Mouse (Mus musculus): ENCODE results near the gene Ehhadh. TPM values are rescaled to one million over a fixed set of nuclear protein-coding genes. Genes with fewer than 3 reads are reported as not detected.
A peak's percentile ranks its signal among the peaks of the same experiment; 100 is the strongest.

Ehhadh gene
- total and polyA plus RNA-seq, 2 experiments from 2014 or later: 4.3 to 6.5 TPM

DNA sequence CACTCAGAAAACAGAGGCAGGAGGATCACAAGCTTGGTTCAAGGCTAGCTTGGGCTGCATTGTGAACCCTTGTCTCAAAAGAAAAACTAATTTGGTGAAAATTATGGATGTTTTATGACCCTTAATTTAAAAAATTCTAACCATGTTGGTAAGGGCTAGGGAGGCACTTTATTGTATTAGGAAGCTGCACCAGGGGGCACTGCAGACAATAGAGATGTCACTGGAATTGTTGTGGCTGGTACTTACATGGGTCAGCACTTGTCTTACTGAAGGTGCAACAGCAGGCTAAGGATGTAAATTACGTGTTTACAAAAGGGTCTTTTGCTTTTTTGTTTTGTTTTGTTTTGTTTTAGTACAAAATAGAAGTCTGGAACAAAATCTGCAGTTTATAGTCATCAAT is 45.9 kb upstream of the Ehhadh start:
- Histone ChIP-seq H3K4me1 (ENCODE audit: control insufficient read depth, insufficient read depth) (no peaks in the 10 kb centered on the region), H3K4me3 (ENCODE audit: low read depth, low read length) (no peak overlapping the region), H3K27ac (ENCODE audit: low read depth) (no peak overlapping the region), H3K4me2 (ENCODE audit: low read depth, low read length) (no peak overlapping the region), H3K27me3 (ENCODE audit: control insufficient read depth, insufficient read depth, low read length) (no peaks in the 10 kb centered on the region), H3K9ac (replicated peaks; ENCODE audit: low read depth, low read length) (no peak overlapping the region), H3K9me3 (replicated peaks; ENCODE audit: control insufficient read depth, low read length) (no peaks in the 10 kb centered on the region), H3K36me3 (replicated peaks; ENCODE audit: control insufficient read depth, insufficient read depth, low read length) (no peaks in the 10 kb centered on the region)
- TF ChIP-seq CTCF (IDR thresholded peaks at IDR 0.05; ENCODE audit: low read depth): no peak
- TF ChIP-seq EP300 (IDR thresholded peaks at IDR 0.05; ENCODE audit: low read depth): no peak
- WGBS: 57% methylated on average over 1 of the region's 1 CpGs
- ATAC-seq (ENCODE audit: insufficient read depth, low read depth): no peak
- no peak for DNase-seq (ENCODE audit: low spot score)

DNA sequence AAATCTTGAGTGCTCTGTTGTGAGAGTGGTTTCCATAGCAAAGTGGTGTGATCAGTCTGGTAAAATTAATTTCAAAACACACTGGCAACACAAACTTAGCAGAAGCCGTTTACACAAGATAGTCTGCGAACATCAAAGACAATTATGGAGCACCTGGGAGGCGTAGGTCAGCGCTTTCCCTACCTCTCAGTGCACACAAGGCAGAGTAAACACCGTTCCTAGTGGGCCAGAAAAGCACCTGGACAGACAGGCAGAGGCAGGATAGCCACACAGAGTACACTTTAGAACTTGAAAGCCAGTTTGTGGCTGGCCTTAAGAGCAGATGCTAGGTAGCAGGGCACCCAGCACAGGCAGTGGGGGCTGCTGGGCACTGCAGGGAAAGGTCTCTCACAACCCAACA is 44.2 kb upstream of the Ehhadh start:
- 79% methylated on average over 5 of the region's 5 CpGs for WGBS

DNA sequence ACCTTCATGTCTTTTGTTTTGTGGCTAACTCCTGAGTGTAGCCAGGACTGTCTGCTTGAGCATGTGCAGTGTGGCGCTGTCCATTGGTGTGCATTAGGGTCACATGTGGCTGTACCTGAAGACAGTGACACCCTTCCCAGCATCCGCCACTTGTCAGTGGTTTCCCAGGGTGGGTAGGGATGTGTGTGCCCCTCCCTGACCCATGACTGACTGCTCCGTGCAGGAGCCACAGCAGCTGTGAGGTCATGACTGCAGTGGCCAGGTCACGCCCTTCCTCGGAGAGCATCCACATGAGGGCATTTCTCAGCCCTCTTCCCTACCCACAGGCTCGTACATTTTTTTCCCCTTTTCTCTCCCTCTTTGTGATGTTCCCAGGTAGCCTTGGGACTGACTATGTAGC is 43.2 kb upstream of the Ehhadh start:
- H3K27me3 ChIP-seq (ENCODE audit: control insufficient read depth, insufficient read depth, low read length): no peaks in the 10 kb centered on the region
- TF ChIP-seq CTCF (IDR thresholded peaks at IDR 0.05; ENCODE audit: low read depth): no peak
- no peak for TF ChIP-seq EP300 (IDR thresholded peaks at IDR 0.05; ENCODE audit: low read depth)
- DNase-seq (ENCODE audit: low spot score): no peak
- ATAC-seq (ENCODE audit: insufficient read depth, low read depth): no peak
- H3K4me2 ChIP-seq (ENCODE audit: low read depth, low read length): no peak overlapping the region
- no peak overlapping the region for H3K27ac ChIP-seq (ENCODE audit: low read depth)
- WGBS: 69% methylated on average over 6 of the region's 6 CpGs
- no peak overlapping the region for H3K4me3 ChIP-seq (ENCODE audit: low read depth, low read length)
- H3K4me1 ChIP-seq (ENCODE audit: control insufficient read depth, insufficient read depth): no peaks in the 10 kb centered on the region
- H3K36me3 ChIP-seq (replicated peaks; ENCODE audit: control insufficient read depth, insufficient read depth, low read length): no peaks in the 10 kb centered on the region
- H3K9ac ChIP-seq (replicated peaks; ENCODE audit: low read depth, low read length): no peak overlapping the region
- H3K9me3 ChIP-seq (replicated peaks; ENCODE audit: control insufficient read depth, low read length): no peaks in the 10 kb centered on the region

More for the DNA sequence above, 44.2 kb upstream of the Ehhadh start:
- Histone ChIP-seq H3K27me3 (ENCODE audit: control insufficient read depth, insufficient read depth, low read length) (no peaks in the 10 kb centered on the region), H3K27ac (ENCODE audit: low read depth) (no peak overlapping the region), H3K4me3 (ENCODE audit: low read depth, low read length) (no peak overlapping the region), H3K4me1 (ENCODE audit: control insufficient read depth, insufficient read depth) (no peaks in the 10 kb centered on the region), H3K36me3 (replicated peaks; ENCODE audit: control insufficient read depth, insufficient read depth, low read length) (no peaks in the 10 kb centered on the region), H3K9me3 (replicated peaks; ENCODE audit: control insufficient read depth, low read length) (no peaks in the 10 kb centered on the region), H3K9ac (replicated peaks; ENCODE audit: low read depth, low read length) (no peak overlapping the region), H3K4me2 (ENCODE audit: low read depth, low read length) (no peak overlapping the region)
- TF ChIP-seq EP300 (IDR thresholded peaks at IDR 0.05; ENCODE audit: low read depth): no peak
- no peak for TF ChIP-seq CTCF (IDR thresholded peaks at IDR 0.05; ENCODE audit: low read depth)
- ATAC-seq (ENCODE audit: insufficient read depth, low read depth) (no peak), DNase-seq (ENCODE audit: low spot score) (no peak)

DNA sequence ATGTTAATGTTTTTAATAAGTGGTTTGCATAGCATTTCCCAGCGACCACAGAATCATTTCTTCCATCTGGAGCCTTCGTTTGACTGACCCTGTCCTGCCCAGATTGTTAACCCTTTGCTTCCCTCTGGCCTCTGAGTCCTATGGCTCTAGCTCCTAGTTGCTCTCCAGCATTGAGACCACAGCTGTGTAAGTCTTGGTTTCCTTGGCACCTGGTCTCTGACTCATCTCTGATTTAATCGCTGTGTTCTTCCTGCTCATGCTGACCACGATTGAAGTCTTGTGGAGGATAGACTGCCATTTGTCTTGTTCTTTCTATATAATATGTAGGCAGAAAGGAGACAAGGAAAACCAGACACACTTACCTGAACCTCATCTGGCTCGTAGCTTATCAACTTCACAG is 42.1 kb upstream of the Ehhadh start:
- Histone ChIP-seq H3K9me3 (replicated peaks; ENCODE audit: control insufficient read depth, low read length) (no peaks in the 10 kb centered on the region), H3K4me2 (ENCODE audit: low read depth, low read length) (no peak overlapping the region), H3K27me3 (ENCODE audit: control insufficient read depth, insufficient read depth, low read length) (no peaks in the 10 kb centered on the region), H3K4me3 (ENCODE audit: low read depth, low read length) (no peak overlapping the region), H3K36me3 (replicated peaks; ENCODE audit: control insufficient read depth, insufficient read depth, low read length) (no peaks in the 10 kb centered on the region), H3K9ac (replicated peaks; ENCODE audit: low read depth, low read length) (no peak overlapping the region), H3K4me1 (ENCODE audit: control insufficient read depth, insufficient read depth) (no peaks in the 10 kb centered on the region), H3K27ac (ENCODE audit: low read depth) (no peak overlapping the region)
- no peak for ATAC-seq (ENCODE audit: insufficient read depth, low read depth)
- no peak for TF ChIP-seq CTCF (IDR thresholded peaks at IDR 0.05; ENCODE audit: low read depth)
- TF ChIP-seq EP300 (IDR thresholded peaks at IDR 0.05; ENCODE audit: low read depth): no peak
- DNase-seq (ENCODE audit: low spot score): no peak
- 34% methylated on average over 5 of the region's 5 CpGs for whole genome bisulfite sequencing

DNA sequence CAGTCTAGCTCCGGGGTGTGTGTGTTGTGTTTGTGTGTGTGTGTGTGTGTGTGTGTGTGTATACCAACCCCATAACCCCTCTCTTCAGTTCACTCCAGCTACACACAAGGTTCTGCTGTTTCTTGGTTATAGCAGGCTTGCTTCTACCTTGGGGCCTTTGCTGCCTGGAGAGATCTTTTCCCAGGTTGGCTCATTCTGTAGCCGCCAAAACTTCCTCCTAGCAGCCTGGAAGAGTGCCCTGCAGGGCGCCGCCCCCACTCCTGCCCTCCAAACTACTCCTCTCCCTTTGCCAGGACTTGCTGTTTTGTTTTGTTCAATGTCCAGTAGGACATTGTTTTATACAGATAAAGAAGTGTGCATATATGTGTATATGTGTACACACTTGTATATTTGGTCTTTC is 40.0 kb upstream of the Ehhadh start:
- ATAC-seq (ENCODE audit: insufficient read depth, low read depth) (no peak), DNase-seq (ENCODE audit: low spot score) (no peak)
- H3K36me3 ChIP-seq (replicated peaks; ENCODE audit: control insufficient read depth, insufficient read depth, low read length): no peaks in the 10 kb centered on the region
- WGBS: 60% methylated on average over 4 of the region's 4 CpGs
- H3K9me3 ChIP-seq (replicated peaks; ENCODE audit: control insufficient read depth, low read length): no peaks in the 10 kb centered on the region
- H3K4me3 ChIP-seq (ENCODE audit: low read depth, low read length): no peak overlapping the region
- no peak overlapping the region for H3K9ac ChIP-seq (replicated peaks; ENCODE audit: low read depth, low read length)
- no peaks in the 10 kb centered on the region for H3K27me3 ChIP-seq (ENCODE audit: control insufficient read depth, insufficient read depth, low read length)
- H3K27ac ChIP-seq (ENCODE audit: low read depth): no peak overlapping the region
- no peaks in the 10 kb centered on the region for H3K4me1 ChIP-seq (ENCODE audit: control insufficient read depth, insufficient read depth)
- 0 out of 2 replicates have a peak overlapping the region, but pooled peaks have one; percentile 5 for H3K4me2 ChIP-seq (ENCODE audit: low read depth, low read length)
- no peak for TF ChIP-seq CTCF (IDR thresholded peaks at IDR 0.05; ENCODE audit: low read depth)
- no peak for TF ChIP-seq EP300 (IDR thresholded peaks at IDR 0.05; ENCODE audit: low read depth)

DNA sequence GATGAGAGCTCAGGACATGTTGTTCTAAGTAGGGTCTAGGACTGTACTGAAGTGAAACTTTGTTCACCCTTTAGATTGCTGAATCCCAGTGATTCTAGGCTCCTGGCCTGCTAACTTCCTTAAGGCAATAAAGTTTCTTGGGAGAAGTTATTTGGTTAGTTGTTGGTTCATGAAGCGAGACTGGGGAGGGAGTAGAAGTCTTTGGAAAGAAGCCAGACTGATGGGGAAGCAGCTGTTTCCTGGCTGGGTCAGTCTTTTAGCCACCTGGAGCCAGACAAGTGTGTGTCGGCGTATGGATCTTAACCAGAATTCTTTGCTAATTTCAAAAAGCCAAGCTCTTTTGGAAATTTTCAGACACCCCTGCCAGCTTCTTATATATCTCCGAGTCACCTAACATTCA is 39.5 kb upstream of the Ehhadh start:
- H3K9ac ChIP-seq (replicated peaks; ENCODE audit: low read depth, low read length): no peak overlapping the region
- H3K4me3 ChIP-seq (ENCODE audit: low read depth, low read length): no peak overlapping the region
- no peak for TF ChIP-seq CTCF (IDR thresholded peaks at IDR 0.05; ENCODE audit: low read depth)
- TF ChIP-seq EP300 (IDR thresholded peaks at IDR 0.05; ENCODE audit: low read depth): 0 out of 2 replicates have a peak, but pooled peaks have one; percentile 32
- DNase-seq (ENCODE audit: low spot score) (peak; percentile 35), ATAC-seq (ENCODE audit: insufficient read depth, low read depth) (peak; percentile 36; the same call in 1 of the 2 replicates)
- peak overlapping the region; percentile 30; the same call in 1 of the 2 replicates for H3K27ac ChIP-seq (ENCODE audit: low read depth)
- H3K9me3 ChIP-seq (replicated peaks; ENCODE audit: control insufficient read depth, low read length): no peaks in the 10 kb centered on the region
- no peaks in the 10 kb centered on the region for H3K4me1 ChIP-seq (ENCODE audit: control insufficient read depth, insufficient read depth)
- H3K27me3 ChIP-seq (ENCODE audit: control insufficient read depth, insufficient read depth, low read length): no peaks in the 10 kb centered on the region
- H3K4me2 ChIP-seq (ENCODE audit: low read depth, low read length): 0 out of 2 replicates have a peak overlapping the region, but pooled peaks have one; percentile 5
- no peaks in the 10 kb centered on the region for H3K36me3 ChIP-seq (replicated peaks; ENCODE audit: control insufficient read depth, insufficient read depth, low read length)
- 45% methylated on average over 4 of the region's 4 CpGs for WGBS
